Mouse (Mus musculus): ENCODE results near the gene 4930544G11Rik. TPM values are rescaled to one million over a fixed set of nuclear protein-coding genes. Genes with fewer than 3 reads are reported as not detected.

4930544G11Rik gene
- not detected in 2 replicates for polyA plus RNA-seq (2014; fragmentation: Nextera tagmentation; extraction: Ambion mirVana)

- no peaks in the 10 kb centered on the region for H3K27me3 ChIP-seq (ENCODE audit: control insufficient read depth, insufficient read depth, low read length)
- ATAC-seq (ENCODE audit: insufficient read depth, low FRiP score, low TSS enrichment) = no peak
- no peak within 1 kb of the TSS for H3K9ac ChIP-seq (ENCODE audit: low read length)
- 98% methylated on average over 10 of the region's 10 CpGs for WGBS
- H3K36me3 ChIP-seq (ENCODE audit: control insufficient read depth, insufficient read depth, low read length) = no peaks in the 10 kb centered on the region
- no peak within 1 kb of the TSS for H3K4me2 ChIP-seq (ENCODE audit: low read depth)
- DNase-seq (ENCODE audit: low spot score) = no peak
- H3K9me3 ChIP-seq (ENCODE audit: control insufficient read depth, low read length) = no peaks in the 10 kb centered on the region
- no peaks in the 10 kb centered on the region for H3K4me1 ChIP-seq (ENCODE audit: control insufficient read depth, insufficient read depth, low read length)
- no peak within 1 kb of the TSS for H3K27ac ChIP-seq (ENCODE audit: low read depth, low read length)
- no peak within 1 kb of the TSS for H3K4me3 ChIP-seq (ENCODE audit: low read depth, low read length)
Measured at GRCm38 (mm10) chr6:65952309-65952708, at the start of gene 4930544G11Rik. 4930544G11Rik (plus strand) TSS chr6:65952609.

GRCm38 (mm10) chr6:65906657-65907182, 45.7 kb upstream of the 4930544G11Rik start:
- no peak overlapping the region for H3K27ac ChIP-seq (ENCODE audit: low read depth, low read length)
- H3K4me1 ChIP-seq (ENCODE audit: control insufficient read depth, insufficient read depth, low read length) = no peaks in the 10 kb centered on the region
- H3K9ac ChIP-seq (ENCODE audit: low read length) = no peak overlapping the region
- no peaks in the 10 kb centered on the region for H3K27me3 ChIP-seq (ENCODE audit: control insufficient read depth, insufficient read depth, low read length)
- no peak overlapping the region for H3K4me3 ChIP-seq (ENCODE audit: low read depth, low read length)
- no peak overlapping the region for H3K4me2 ChIP-seq (ENCODE audit: low read depth)
- WGBS = 89% methylated on average over 2 of the region's 2 CpGs
- DNase-seq (ENCODE audit: low spot score) = no peak
- no peaks in the 10 kb centered on the region for H3K9me3 ChIP-seq (ENCODE audit: control insufficient read depth, low read length)
- ATAC-seq (ENCODE audit: insufficient read depth, low FRiP score, low TSS enrichment) = no peak
- H3K36me3 ChIP-seq (ENCODE audit: control insufficient read depth, insufficient read depth, low read length) = peaks cover 4% of the 10 kb centered on the region; the same call in 1 of the 2 replicates

- ATAC-seq (ENCODE audit: insufficient read depth, low FRiP score, low TSS enrichment) (peak; percentile 55; the same call in 1 of the 2 replicates), DNase-seq (ENCODE audit: low spot score) (no peak)
- Histone ChIP-seq H3K27ac (ENCODE audit: low read depth, low read length) (no peak overlapping the region), H3K27me3 (ENCODE audit: control insufficient read depth, insufficient read depth, low read length) (no peaks in the 10 kb centered on the region), H3K9ac (ENCODE audit: low read length) (no peak overlapping the region), H3K4me1 (ENCODE audit: control insufficient read depth, insufficient read depth, low read length) (no peaks in the 10 kb centered on the region), H3K4me2 (ENCODE audit: low read depth) (no peak overlapping the region), H3K9me3 (ENCODE audit: control insufficient read depth, low read length) (no peaks in the 10 kb centered on the region), H3K36me3 (ENCODE audit: control insufficient read depth, insufficient read depth, low read length) (no peaks in the 10 kb centered on the region), H3K4me3 (ENCODE audit: low read depth, low read length) (no peak overlapping the region)
- 74% methylated on average over 5 of the region's 5 CpGs for WGBS
Measured at GRCm38 (mm10) chr6:65915421-65915820, 37.0 kb upstream of the 4930544G11Rik start.

- H3K36me3 ChIP-seq (ENCODE audit: control insufficient read depth, insufficient read depth, low read length) = no peaks in the 10 kb centered on the region
- H3K27ac ChIP-seq (ENCODE audit: low read depth, low read length) = no peak overlapping the region
- no peaks in the 10 kb centered on the region for H3K9me3 ChIP-seq (ENCODE audit: control insufficient read depth, low read length)
- H3K9ac ChIP-seq (ENCODE audit: low read length) = no peak overlapping the region
- H3K4me2 ChIP-seq (ENCODE audit: low read depth) = no peak overlapping the region
- no peaks in the 10 kb centered on the region for H3K27me3 ChIP-seq (ENCODE audit: control insufficient read depth, insufficient read depth, low read length)
- 0 out of 2 replicates have a peak, but pooled peaks cover 3% of the 10 kb centered on the region for H3K4me1 ChIP-seq (ENCODE audit: control insufficient read depth, insufficient read depth, low read length)
- DNase-seq (ENCODE audit: low spot score) (no peak), ATAC-seq (ENCODE audit: insufficient read depth, low FRiP score, low TSS enrichment) (no peak)
- no peak overlapping the region for H3K4me3 ChIP-seq (ENCODE audit: low read depth, low read length)
- 85% methylated on average over 3 of the region's 3 CpGs for WGBS
Measured at GRCm38 (mm10) chr6:65921703-65922102, 30.7 kb upstream of the 4930544G11Rik start.

GRCm38 (mm10) chr6:65923501-65924084, 28.8 kb upstream of the 4930544G11Rik start:
- Histone ChIP-seq H3K9me3 (ENCODE audit: control insufficient read depth, low read length) (no peaks in the 10 kb centered on the region), H3K9ac (ENCODE audit: low read length) (no peak overlapping the region), H3K4me2 (ENCODE audit: low read depth) (no peak overlapping the region), H3K36me3 (ENCODE audit: control insufficient read depth, insufficient read depth, low read length) (no peaks in the 10 kb centered on the region), H3K4me1 (ENCODE audit: control insufficient read depth, insufficient read depth, low read length) (0 out of 2 replicates have a peak, but pooled peaks cover 3% of the 10 kb centered on the region), H3K4me3 (ENCODE audit: low read depth, low read length) (no peak overlapping the region), H3K27me3 (ENCODE audit: control insufficient read depth, insufficient read depth, low read length) (no peaks in the 10 kb centered on the region), H3K27ac (ENCODE audit: low read depth, low read length) (no peak overlapping the region)
- ATAC-seq (ENCODE audit: insufficient read depth, low FRiP score, low TSS enrichment) = peak; percentile 82
- no peak for DNase-seq (ENCODE audit: low spot score)
- WGBS = 15% methylated on average over 4 of the region's 4 CpGs

GRCm38 (mm10) chr6:65925737-65926333, 26.6 kb upstream of the 4930544G11Rik start:
- Histone ChIP-seq H3K4me1 (ENCODE audit: control insufficient read depth, insufficient read depth, low read length) (0 out of 2 replicates have a peak, but pooled peaks cover 3% of the 10 kb centered on the region), H3K4me3 (ENCODE audit: low read depth, low read length) (no peak overlapping the region), H3K4me2 (ENCODE audit: low read depth) (no peak overlapping the region), H3K27ac (ENCODE audit: low read depth, low read length) (no peak overlapping the region), H3K9ac (ENCODE audit: low read length) (no peak overlapping the region), H3K36me3 (ENCODE audit: control insufficient read depth, insufficient read depth, low read length) (no peaks in the 10 kb centered on the region), H3K27me3 (ENCODE audit: control insufficient read depth, insufficient read depth, low read length) (no peaks in the 10 kb centered on the region), H3K9me3 (ENCODE audit: control insufficient read depth, low read length) (no peaks in the 10 kb centered on the region)
- WGBS = 84% methylated on average over 3 of the region's 3 CpGs
- no peak for ATAC-seq (ENCODE audit: insufficient read depth, low FRiP score, low TSS enrichment)
- no peak for DNase-seq (ENCODE audit: low spot score)

GRCm38 (mm10) chr6:65930523-65930922, 21.9 kb upstream of the 4930544G11Rik start:
- DNase-seq (ENCODE audit: low spot score) = no peak
- H3K4me1 ChIP-seq (ENCODE audit: control insufficient read depth, insufficient read depth, low read length) = no peaks in the 10 kb centered on the region
- no peak overlapping the region for H3K9ac ChIP-seq (ENCODE audit: low read length)
- no peaks in the 10 kb centered on the region for H3K27me3 ChIP-seq (ENCODE audit: control insufficient read depth, insufficient read depth, low read length)
- no peak overlapping the region for H3K4me2 ChIP-seq (ENCODE audit: low read depth)
- H3K27ac ChIP-seq (ENCODE audit: low read depth, low read length) = no peak overlapping the region
- H3K9me3 ChIP-seq (ENCODE audit: control insufficient read depth, low read length) = no peaks in the 10 kb centered on the region
- no peak overlapping the region for H3K4me3 ChIP-seq (ENCODE audit: low read depth, low read length)
- H3K36me3 ChIP-seq (ENCODE audit: control insufficient read depth, insufficient read depth, low read length) = no peaks in the 10 kb centered on the region
- no peak for ATAC-seq (ENCODE audit: insufficient read depth, low FRiP score, low TSS enrichment)
- WGBS = 74% methylated on average over 1 of the region's 1 CpGs

GRCm38 (mm10) chr6:65932776-65933175, 19.6 kb upstream of the 4930544G11Rik start:
- no peak for DNase-seq (ENCODE audit: low spot score)
- Histone ChIP-seq H3K4me1 (ENCODE audit: control insufficient read depth, insufficient read depth, low read length) (no peaks in the 10 kb centered on the region), H3K4me2 (ENCODE audit: low read depth) (no peak overlapping the region), H3K36me3 (ENCODE audit: control insufficient read depth, insufficient read depth, low read length) (no peaks in the 10 kb centered on the region), H3K9ac (ENCODE audit: low read length) (no peak overlapping the region), H3K4me3 (ENCODE audit: low read depth, low read length) (no peak overlapping the region), H3K27ac (ENCODE audit: low read depth, low read length) (no peak overlapping the region), H3K9me3 (ENCODE audit: control insufficient read depth, low read length) (no peaks in the 10 kb centered on the region), H3K27me3 (ENCODE audit: control insufficient read depth, insufficient read depth, low read length) (no peaks in the 10 kb centered on the region)
- peak; percentile 43 for ATAC-seq (ENCODE audit: insufficient read depth, low FRiP score, low TSS enrichment)
- WGBS = 55% methylated on average over 1 of the region's 1 CpGs

- no peak for DNase-seq (ENCODE audit: low spot score)
- H3K4me2 ChIP-seq (ENCODE audit: low read depth) = no peak overlapping the region
- no peak overlapping the region for H3K4me3 ChIP-seq (ENCODE audit: low read depth, low read length)
- peak; percentile 85 for ATAC-seq (ENCODE audit: insufficient read depth, low FRiP score, low TSS enrichment)
- no peaks in the 10 kb centered on the region for H3K27me3 ChIP-seq (ENCODE audit: control insufficient read depth, insufficient read depth, low read length)
- no peak overlapping the region for H3K9ac ChIP-seq (ENCODE audit: low read length)
- no peaks in the 10 kb centered on the region for H3K36me3 ChIP-seq (ENCODE audit: control insufficient read depth, insufficient read depth, low read length)
- no peak overlapping the region for H3K27ac ChIP-seq (ENCODE audit: low read depth, low read length)
- 22% methylated on average over 4 of the region's 4 CpGs for WGBS
- H3K9me3 ChIP-seq (ENCODE audit: control insufficient read depth, low read length) = no peaks in the 10 kb centered on the region
- no peaks in the 10 kb centered on the region for H3K4me1 ChIP-seq (ENCODE audit: control insufficient read depth, insufficient read depth, low read length)
Measured at GRCm38 (mm10) chr6:65933177-65933576, 19.2 kb upstream of the 4930544G11Rik start.
